Mouse (Mus musculus): ENCODE results near the gene Tagln.

GRCm38 (mm10) chr9:45944506-45945400, 8.9 kb upstream of the Tagln start:
- TF ChIP-seq CTCF (IDR thresholded peaks at IDR 0.05; ENCODE audit: low read depth), result no peak
- no peak for TF ChIP-seq EP300 (IDR thresholded peaks at IDR 0.05; ENCODE audit: low read depth)

All from liver, embryonic 14.5 days (tissue).